Mouse (Mus musculus): ENCODE data around the gene Kctd7. TPM values are rescaled to one million over a fixed set of nuclear protein-coding genes. Genes with fewer than 3 reads are reported as not detected.

Gene Kctd7
- polyA plus RNA-seq, 1 experiment from 2014 or later = 7.5 TPM

DNA sequence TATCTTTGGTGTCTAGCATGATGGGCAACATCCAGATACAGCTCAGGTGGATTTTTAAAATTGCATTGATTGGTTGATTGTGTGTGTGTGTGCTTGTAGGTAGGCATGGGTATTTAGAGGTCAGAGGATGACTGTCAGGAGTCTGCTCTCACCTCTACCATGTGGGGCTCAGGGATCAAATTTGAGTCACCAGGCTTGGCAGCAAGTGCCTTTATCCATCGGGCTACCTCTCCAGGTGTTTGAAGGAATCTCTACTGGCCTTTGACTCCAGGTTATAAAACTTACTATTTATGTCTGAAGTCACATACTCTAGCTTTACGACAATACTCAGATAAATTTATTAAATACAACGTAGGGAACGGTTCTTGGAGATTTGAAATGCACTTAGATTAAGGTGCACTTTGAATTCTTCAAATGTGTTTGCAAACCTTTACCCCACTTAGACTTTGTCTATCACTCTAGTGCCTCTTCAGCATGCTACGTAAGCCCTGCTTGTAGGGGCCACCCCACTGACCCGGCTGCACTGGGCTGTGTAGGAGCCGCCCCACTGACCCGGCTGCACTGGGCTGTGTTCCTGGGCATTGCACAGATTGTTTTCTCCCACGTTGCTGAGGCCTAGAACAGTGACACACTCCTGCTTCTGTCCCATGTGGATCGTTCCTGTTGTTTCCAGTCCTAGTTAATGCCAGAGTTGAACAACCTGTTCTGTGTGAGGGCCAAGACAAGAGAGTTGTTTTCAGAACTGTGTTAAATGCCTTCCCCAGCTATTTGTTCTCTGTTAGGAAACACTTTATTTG, 55.8 kb downstream of the Kctd7 start:
- no peak for ATAC-seq (ENCODE audit: low FRiP score)
- no peaks in the 10 kb centered on the region for H3K27me3 ChIP-seq
- no peak overlapping the region for H3K4me2 ChIP-seq
- WGBS = 91% methylated on average over 10 of the region's 10 CpGs
- peaks cover 28% of the 10 kb centered on the region for H3K36me3 ChIP-seq (replicated peaks)
- no peak overlapping the region for H3K4me3 ChIP-seq (replicated peaks)
- no peak overlapping the region for H3K9ac ChIP-seq
- no peaks in the 10 kb centered on the region for H3K4me1 ChIP-seq
- no peaks in the 10 kb centered on the region for H3K9me3 ChIP-seq
- no peak overlapping the region for H3K27ac ChIP-seq

DNA sequence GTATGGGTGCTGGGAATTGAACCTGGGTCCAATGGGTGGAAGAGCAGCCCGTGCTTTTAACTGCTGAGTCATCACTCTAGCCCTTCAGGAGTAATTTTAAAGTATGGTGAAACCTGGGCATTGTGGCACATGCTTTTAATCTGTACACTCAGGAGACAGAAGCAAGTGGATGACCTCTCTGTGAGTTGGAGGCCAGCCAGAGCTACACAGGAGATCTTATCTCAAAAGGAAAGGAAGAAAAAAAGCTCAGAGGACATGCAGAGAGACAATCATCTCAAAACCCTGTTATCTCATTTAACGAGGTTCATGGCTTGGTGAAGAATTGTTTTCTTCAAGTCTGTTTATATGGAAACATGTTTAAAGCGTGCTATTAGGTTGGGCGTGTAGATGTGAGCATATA, 59.3 kb downstream of the Kctd7 start:
- Histone ChIP-seq H3K27ac (no peak overlapping the region), H3K4me3 (replicated peaks) (no peak overlapping the region), H3K9ac (no peak overlapping the region), H3K36me3 (replicated peaks) (peaks cover 21% of the 10 kb centered on the region), H3K9me3 (no peaks in the 10 kb centered on the region), H3K27me3 (no peaks in the 10 kb centered on the region), H3K4me2 (no peak overlapping the region), H3K4me1 (no peaks in the 10 kb centered on the region)
- 89% methylated on average over 4 of the region's 4 CpGs for WGBS
- no peak for ATAC-seq (ENCODE audit: low FRiP score)

- Histone ChIP-seq H3K4me1 (no peaks in the 10 kb centered on the region), H3K9ac (no peak overlapping the region), H3K27ac (no peak overlapping the region), H3K9me3 (no peaks in the 10 kb centered on the region), H3K4me2 (no peak overlapping the region), H3K4me3 (replicated peaks) (no peak overlapping the region), H3K36me3 (replicated peaks) (peaks cover 23% of the 10 kb centered on the region), H3K27me3 (no peaks in the 10 kb centered on the region)
- 92% methylated on average over 6 of the region's 6 CpGs for WGBS
- no peak for ATAC-seq (ENCODE audit: low FRiP score)
Observed at GRCm38 (mm10) chr5:130204560-130204959, 59.9 kb downstream of the Kctd7 start.

Other genes starting within 250 kb of the Kctd7 start
- 6.2 and 7.0 TPM in 2 replicates for gene Zbed5, start 249.1 kb upstream of the Kctd7 start, polyA plus RNA-seq (2016; fragmentation: Nextera tagmentation; extraction: Ambion mirVana)
- gene Phkg1, start 246.3 kb upstream of the Kctd7 start, polyA plus RNA-seq (2016; fragmentation: Nextera tagmentation; extraction: Ambion mirVana) = 0.23 and 0.32 TPM in 2 replicates
- 6.2 and 6.9 TPM in 2 replicates for gene Nupr1l, start 236.3 kb upstream of the Kctd7 start, polyA plus RNA-seq (2016; fragmentation: Nextera tagmentation; extraction: Ambion mirVana)
- 41.2 and 41.3 TPM in 2 replicates for gene Vkorc1l1, start 202.9 kb upstream of the Kctd7 start, polyA plus RNA-seq (2016; fragmentation: Nextera tagmentation; extraction: Ambion mirVana)
- 17.1 and 20.6 TPM in 2 replicates for gene Gusb, start 141.8 kb upstream of the Kctd7 start, polyA plus RNA-seq (2016; fragmentation: Nextera tagmentation; extraction: Ambion mirVana)
- gene Asl, start 115.6 kb upstream of the Kctd7 start, polyA plus RNA-seq (2016; fragmentation: Nextera tagmentation; extraction: Ambion mirVana) = 20.9 and 23.5 TPM in 2 replicates
- gene Crcp, start 115.6 kb upstream of the Kctd7 start, polyA plus RNA-seq (2016; fragmentation: Nextera tagmentation; extraction: Ambion mirVana) = 54.0 and 55.8 TPM in 2 replicates
- 55.1 and 56.5 TPM in 2 replicates for gene Tpst1, start 71.5 kb upstream of the Kctd7 start, polyA plus RNA-seq (2016; fragmentation: Nextera tagmentation; extraction: Ambion mirVana)
- gene Rabgef1, start 26.9 kb downstream of the Kctd7 start, polyA plus RNA-seq (2016; fragmentation: Nextera tagmentation; extraction: Ambion mirVana) = 30.7 and 31.5 TPM in 2 replicates
- 29.2 and 30.1 TPM in 2 replicates for gene Tmem248, start 72.2 kb downstream of the Kctd7 start, polyA plus RNA-seq (2016; fragmentation: Nextera tagmentation; extraction: Ambion mirVana)
- gene Sbds, start 110.7 kb downstream of the Kctd7 start, polyA plus RNA-seq (2016; fragmentation: Nextera tagmentation; extraction: Ambion mirVana) = 74.9 and 76.2 TPM in 2 replicates
- 28.1 and 29.8 TPM in 2 replicates for gene Tyw1, start 110.8 kb downstream of the Kctd7 start, polyA plus RNA-seq (2016; fragmentation: Nextera tagmentation; extraction: Ambion mirVana)
- 0.79 and 0.86 TPM in 2 replicates for gene Caln1, start 224.6 kb downstream of the Kctd7 start, polyA plus RNA-seq (2016; fragmentation: Nextera tagmentation; extraction: Ambion mirVana)
- gene A330070K13Rik, start 239.8 kb downstream of the Kctd7 start, polyA plus RNA-seq (2016; fragmentation: Nextera tagmentation; extraction: Ambion mirVana) = not detected in 2 replicates

Data from forebrain, embryonic 12.5 days (tissue).